Mouse (Mus musculus) MEL (cell line): ENCODE measurements around the gene Olfr56. TPM values are rescaled to one million over a fixed set of nuclear protein-coding genes. Genes with fewer than 3 reads are reported as not detected.
"Not testable (repeated sequence)": the region's sequence is repeated elsewhere in the genome, so short reads cannot be mapped to it uniquely, and the experiment has no call there.

Experiments
- DNase-seq: peaks from one replicate; pipeline ENCODE4 v3.0.0; 2011; ENCODE audit warnings: low read depth, low spot score
- H3K27ac ChIP-seq: 2 replicates; pipeline ENCODE4 v1.5.1; 2012; ENCODE audit warnings: low read depth, mild to moderate bottlenecking, control low read depth, low read length, moderate library complexity; ENCODE audit not compliant: control insufficient read depth
- H3K27me3 ChIP-seq, 2 experiments: fragments of 150-350 bp in 1 of 2; sonication (generic) in 1 of 2; 2 replicates each; pipeline ENCODE4 v1.6.1; 2012; ENCODE audit warnings: low read length in 2 of 2, mild to moderate bottlenecking in 2 of 2, improper control_type of control experiment in 1 of 2, moderate library complexity in 1 of 2; ENCODE audit not compliant: insufficient read depth in 2 of 2, control insufficient read depth in 1 of 2
- H3K36me3 ChIP-seq, 2 experiments: 2 replicates each; pipeline ENCODE4 v1.6.1; 2012 to 2014; ENCODE audit warnings: low read length in 2 of 2, improper control_type of control experiment in 1 of 2, inconsistent platforms in 1 of 2, mild to moderate bottlenecking in 1 of 2; ENCODE audit not compliant: insufficient read depth in 2 of 2, control insufficient read depth in 1 of 2
- H3K4me1 ChIP-seq, 2 experiments: fragments of 150-350 bp in 1 of 2; sonication (generic) in 1 of 2; 2 replicates each; pipeline ENCODE4 v1.6.1; 2012; ENCODE audit warnings: low read length in 2 of 2, improper control_type of control experiment in 1 of 2, mild to moderate bottlenecking in 1 of 2; ENCODE audit not compliant: insufficient read depth in 2 of 2, control insufficient read depth in 1 of 2
- H3K4me3 ChIP-seq, 2 experiments: fragments of 150-350 bp in 1 of 2; sonication (generic) in 1 of 2; 2 replicates each; pipeline ENCODE4 v1.5.1; 2012; ENCODE audit warnings: low read depth in 2 of 2, low read length in 2 of 2, mild to moderate bottlenecking in 2 of 2, moderate library complexity in 2 of 2, control low read depth in 1 of 2, improper control_type of control experiment in 1 of 2; ENCODE audit not compliant: control insufficient read depth in 1 of 2, insufficient read depth in 1 of 2
- H3K79me2 ChIP-seq: 2 replicates; pipeline ENCODE4 v1.6.1; 2012; ENCODE audit warnings: mild to moderate bottlenecking, low read length, moderate library complexity; ENCODE audit not compliant: control insufficient read depth, poor library complexity, insufficient read depth
- H3K9ac ChIP-seq: 2 replicates; pipeline ENCODE4 v1.6.1; 2012; ENCODE audit warnings: low read depth, mild to moderate bottlenecking, control low read depth, low read length, moderate library complexity; ENCODE audit not compliant: control insufficient read depth, poor library complexity, severe bottlenecking
- H3K9me3 ChIP-seq: fragments of 150-350 bp; sonication (generic); replicated peaks from 2 replicates; pipeline ENCODE4 v1.6.1; 2012; ENCODE audit warnings: mild to moderate bottlenecking, low read length, improper control_type of control experiment, moderate library complexity; ENCODE audit not compliant: insufficient read depth
- polyA plus RNA-seq, 2 experiments: library from polyadenylated mRNA; stranded (reverse) in 1 of 2; unstranded in 1 of 2; fragments of >175 nt in 1 of 2; fragments of >200 nt in 1 of 2; gene quantifications; 2 replicates each; pipeline versions ENCODE4 v1.2.1 to v1.2.4; 2012; ENCODE audit warnings: low replicate concordance in 2 of 2, low read depth in 1 of 2; ENCODE audit not compliant: insufficient read length in 2 of 2, insufficient read depth in 1 of 2, missing spikeins in 1 of 2
- total RNA-seq: library from RNA; depleted of rRNA; stranded (reverse); fragments of 300-350 nt; gene quantifications from 2 replicates; pipeline ENCODE4 v1.2.3, GENCODE M21; 2012

Olfr56 gene
- total and polyA plus RNA-seq, 3 experiments = 0.58 to 0.92 TPM; not detected in 1

GRCm38 (mm10) chr11:48994018-48994417 lies 15.3 kb downstream of the Olfr56 start, which contains the start of gene Tgtp1:
Gene Tgtp1, minus strand, starts transcription at chr11:48994172.
- H3K27ac ChIP-seq, H3K4me1 ChIP-seq, H3K27me3 ChIP-seq, H3K4me3 ChIP-seq, H3K79me2 ChIP-seq, H3K9ac ChIP-seq, H3K36me3 ChIP-seq, H3K9me3 ChIP-seq: not testable (repeated sequence)
- DNase-seq = peak; percentile 6

GRCm38 (mm10) chr11:49000411-49000810 lies 21.7 kb downstream of the Olfr56 start:
- not testable (repeated sequence) for H3K4me1 ChIP-seq, H3K9me3 ChIP-seq, H3K9ac ChIP-seq, H3K36me3 ChIP-seq, H3K79me2 ChIP-seq, H3K27me3 ChIP-seq, DNase-seq, H3K27ac ChIP-seq, H3K4me3 ChIP-seq

GRCm38 (mm10) chr11:49006317-49006716 lies 27.6 kb downstream of the Olfr56 start:
- H3K27me3 ChIP-seq, H3K9me3 ChIP-seq, H3K36me3 ChIP-seq, H3K9ac ChIP-seq, H3K4me1 ChIP-seq, H3K27ac ChIP-seq, DNase-seq, H3K79me2 ChIP-seq, H3K4me3 ChIP-seq: not testable (repeated sequence)

GRCm38 (mm10) chr11:49006785-49007184 lies 28.1 kb downstream of the Olfr56 start:
- H3K4me3 ChIP-seq, DNase-seq: not testable (repeated sequence)

GRCm38 (mm10) chr11:49012074-49012473 lies 33.4 kb downstream of the Olfr56 start:
- not testable (repeated sequence) for H3K79me2 ChIP-seq, H3K36me3 ChIP-seq, H3K27ac ChIP-seq, DNase-seq, H3K4me3 ChIP-seq, H3K4me1 ChIP-seq, H3K9me3 ChIP-seq, H3K27me3 ChIP-seq, H3K9ac ChIP-seq

More at GRCm38 (mm10) chr11:49006785-49007184, 28.1 kb downstream of the Olfr56 start:
- not testable (repeated sequence) for H3K36me3 ChIP-seq, H3K9ac ChIP-seq, H3K27ac ChIP-seq, H3K4me1 ChIP-seq, H3K9me3 ChIP-seq, H3K27me3 ChIP-seq, H3K79me2 ChIP-seq

GRCm38 (mm10) chr11:49050064-49050463 lies 71.4 kb downstream of the Olfr56 start:
- H3K9me3 ChIP-seq, H3K79me2 ChIP-seq, H3K4me1 ChIP-seq, H3K9ac ChIP-seq, H3K36me3 ChIP-seq, H3K27ac ChIP-seq, H3K4me3 ChIP-seq, DNase-seq, H3K27me3 ChIP-seq: not testable (repeated sequence)

GRCm38 (mm10) chr11:49051093-49051891 lies 72.6 kb downstream of the Olfr56 start, which contains the start of gene 9930111J21Rik2:
Gene 9930111J21Rik2, minus strand, starts transcription at chr11:49051242.
- H3K79me2 ChIP-seq, DNase-seq, H3K36me3 ChIP-seq: not testable (repeated sequence)

More at GRCm38 (mm10) chr11:49051093-49051891, 72.6 kb downstream of the Olfr56 start, which contains the start of gene 9930111J21Rik2:
- not testable (repeated sequence) for H3K27me3 ChIP-seq, H3K4me1 ChIP-seq, H3K9me3 ChIP-seq, H3K27ac ChIP-seq, H3K9ac ChIP-seq
- peak within 1 kb of the TSS; percentile 18 to 39; a peak in 3 of 4 replicates for H3K4me3 ChIP-seq
